Mouse (Mus musculus) bone marrow, adult 2 months (tissue): Measurements from ENCODE around the gene Zfp239.

ENCODE experiments used
- CTCF ChIP-seq: fragments of 200-500 bp; IDR thresholded peaks from 2 replicates; pipeline ENCODE4 v1.5.1; 2011; ENCODE audit warnings: low read length, control low read depth; ENCODE audit not compliant: control insufficient read depth, insufficient read depth
- POLR2A ChIP-seq: fragments of 200-500 bp; IDR thresholded peaks from 2 replicates; pipeline ENCODE4 v1.6.1; 2011; ENCODE audit warnings: low read depth, mild to moderate bottlenecking, control low read depth, low read length, borderline replicate concordance; ENCODE audit not compliant: control insufficient read depth

GRCm38 (mm10) chr6:117861848-117862247, at the start of gene Zfp239:
- TF ChIP-seq POLR2A (no peak), CTCF (no peak)
